Mouse (Mus musculus) midbrain, embryonic 16.5 days (tissue): ENCODE measurements around the gene Zfp1. TPM values are rescaled to one million over a fixed set of nuclear protein-coding genes. Genes with fewer than 3 reads are reported as not detected.

Experiments used
- ATAC-seq: fragments of 200-750 bp; cut with Nextera tagmentation; 2 replicates; pipeline ENCODE4 v1.8.0; 2017; ENCODE audit warnings: moderate TSS enrichment
- H3K27ac ChIP-seq: fragments of 300-500 bp; sonication (generic); 2 replicates; pipeline ENCODE4 v1.5.1; 2014; ENCODE audit warnings: mild to moderate bottlenecking, low read length, mixed read lengths
- H3K27me3 ChIP-seq: fragments of 300-500 bp; sonication (generic); 2 replicates; pipeline ENCODE4 v1.6.1; 2014; ENCODE audit warnings: low read depth, low read length, mixed read lengths; ENCODE audit not compliant: control insufficient read depth, insufficient read depth
- H3K36me3 ChIP-seq: fragments of 300-500 bp; sonication (generic); 2 replicates; pipeline ENCODE4 v1.6.1; 2014; ENCODE audit warnings: mild to moderate bottlenecking, low read length, moderate library complexity, mixed read lengths; ENCODE audit not compliant: control insufficient read depth, insufficient read depth
- H3K4me1 ChIP-seq: fragments of 300-500 bp; sonication (generic); 2 replicates; pipeline ENCODE4 v1.6.1; 2014; ENCODE audit warnings: mild to moderate bottlenecking, low read length, mixed read lengths; ENCODE audit not compliant: control insufficient read depth, insufficient read depth
- H3K4me2 ChIP-seq: fragments of 300-500 bp; sonication (generic); 2 replicates; pipeline ENCODE4 v1.6.1; 2014; ENCODE audit warnings: mild to moderate bottlenecking, low read length, mixed read lengths
- H3K4me3 ChIP-seq: fragments of 300-500 bp; sonication (generic); 2 replicates; pipeline ENCODE4 v1.5.1; 2014; ENCODE audit warnings: low read depth, mild to moderate bottlenecking, low read length, moderate library complexity, mixed read lengths
- H3K9ac ChIP-seq: fragments of 300-500 bp; sonication (generic); 2 replicates; pipeline ENCODE4 v1.6.1; 2014; ENCODE audit warnings: low read depth, low read length, mixed read lengths
- H3K9me3 ChIP-seq: fragments of 300-500 bp; sonication (generic); replicated peaks from 2 replicates; pipeline ENCODE4 v1.6.1; 2014; ENCODE audit warnings: mild to moderate bottlenecking, low read length, mixed read lengths; ENCODE audit not compliant: control insufficient read depth, poor library complexity, severe bottlenecking
- WGBS: fragments of 180-500 bp; shearing (Covaris S2); extraction: QIAGEN DNeasy Blood & Tissue Kit; methylation state at CpG from one replicate; pipeline ENCODE4 v1.1.7; 2014; 5-methylcytosine and 5-hydroxymethylcytosine counted together
- polyA plus RNA-seq: library from polyadenylated mRNA; unstranded; fragments of >200 nt; fragmentation: Nextera tagmentation; extraction: Ambion mirVana; gene quantifications from 2 replicates; pipeline ENCODE4 v1.2.1, GENCODE M21; 2015

The Zfp1 gene
- polyA plus RNA-seq, 1 experiment from 2014 or later: 26.7 TPM

GRCm38 (mm10) chr8:111622553-111622952 lies 20.6 kb upstream of the Zfp1 start:
- no peak overlapping the region for H3K9ac ChIP-seq
- H3K27me3 ChIP-seq: no peaks in the 10 kb centered on the region
- H3K36me3 ChIP-seq: peaks cover 9% of the 10 kb centered on the region; the same call in 1 of the 2 replicates
- H3K4me2 ChIP-seq: no peak overlapping the region
- no peaks in the 10 kb centered on the region for H3K4me1 ChIP-seq
- WGBS: 59% methylated on average over 10 of the region's 10 CpGs
- no peaks in the 10 kb centered on the region for H3K9me3 ChIP-seq
- no peak overlapping the region for H3K4me3 ChIP-seq
- H3K27ac ChIP-seq: no peak overlapping the region
- no peak for ATAC-seq

GRCm38 (mm10) chr8:111624081-111624852 lies 18.9 kb upstream of the Zfp1 start:
- ATAC-seq: no peak

GRCm38 (mm10) chr8:111624853-111625221 lies 18.4 kb upstream of the Zfp1 start:
- Histone ChIP-seq H3K4me2 (no peak overlapping the region), H3K27me3 (no peaks in the 10 kb centered on the region), H3K27ac (no peak overlapping the region), H3K4me3 (no peak overlapping the region), H3K4me1 (no peaks in the 10 kb centered on the region), H3K36me3 (peaks cover 5% of the 10 kb centered on the region; the same call in 1 of the 2 replicates), H3K9ac (no peak overlapping the region), H3K9me3 (no peaks in the 10 kb centered on the region)
- 96% methylated on average over 10 of the region's 10 CpGs for WGBS
- ATAC-seq: no peak

More at GRCm38 (mm10) chr8:111624081-111624852, 18.9 kb upstream of the Zfp1 start:
- no peaks in the 10 kb centered on the region for H3K9me3 ChIP-seq
- no peaks in the 10 kb centered on the region for H3K4me1 ChIP-seq
- H3K36me3 ChIP-seq: peaks cover 8% of the 10 kb centered on the region; the same call in 1 of the 2 replicates
- no peaks in the 10 kb centered on the region for H3K27me3 ChIP-seq
- 84% methylated on average over 12 of the region's 12 CpGs for WGBS
- no peak overlapping the region for H3K4me2 ChIP-seq
- no peak overlapping the region for H3K4me3 ChIP-seq
- no peak overlapping the region for H3K9ac ChIP-seq
- H3K27ac ChIP-seq: no peak overlapping the region

- Histone ChIP-seq H3K4me1 (no peaks in the 10 kb centered on the region), H3K27me3 (no peaks in the 10 kb centered on the region), H3K4me2 (no peak overlapping the region), H3K9me3 (no peaks in the 10 kb centered on the region), H3K9ac (no peak overlapping the region), H3K27ac (no peak overlapping the region), H3K36me3 (no peaks in the 10 kb centered on the region), H3K4me3 (no peak overlapping the region)
- 37% methylated on average over 6 of the region's 6 CpGs for WGBS
- ATAC-seq: no peak
Measured at GRCm38 (mm10) chr8:111625694-111626527, 17.3 kb upstream of the Zfp1 start.

- Histone ChIP-seq H3K27me3 (no peaks in the 10 kb centered on the region), H3K4me1 (no peaks in the 10 kb centered on the region), H3K36me3 (no peaks in the 10 kb centered on the region), H3K9ac (no peak overlapping the region), H3K4me3 (no peak overlapping the region), H3K27ac (no peak overlapping the region), H3K4me2 (no peak overlapping the region), H3K9me3 (no peaks in the 10 kb centered on the region)
- WGBS: 67% methylated on average over 8 of the region's 8 CpGs
- ATAC-seq: no peak
Measured at GRCm38 (mm10) chr8:111626528-111626820, 16.7 kb upstream of the Zfp1 start.

- Histone ChIP-seq H3K4me3 (no peak overlapping the region), H3K27ac (no peak overlapping the region), H3K27me3 (no peaks in the 10 kb centered on the region), H3K9me3 (no peaks in the 10 kb centered on the region), H3K9ac (no peak overlapping the region), H3K4me1 (no peaks in the 10 kb centered on the region), H3K4me2 (no peak overlapping the region), H3K36me3 (no peaks in the 10 kb centered on the region)
- 97% methylated on average over 14 of the region's 14 CpGs for WGBS
- no peak for ATAC-seq
Measured at GRCm38 (mm10) chr8:111626933-111627332, 16.3 kb upstream of the Zfp1 start.

GRCm38 (mm10) chr8:111627923-111628322 lies 15.3 kb upstream of the Zfp1 start:
- 96% methylated on average over 9 of the region's 9 CpGs for WGBS
- no peaks in the 10 kb centered on the region for H3K27me3 ChIP-seq
- no peak for ATAC-seq
- no peaks in the 10 kb centered on the region for H3K4me1 ChIP-seq
- no peak overlapping the region for H3K27ac ChIP-seq
- no peaks in the 10 kb centered on the region for H3K9me3 ChIP-seq
- H3K4me3 ChIP-seq: no peak overlapping the region
- no peak overlapping the region for H3K4me2 ChIP-seq
- H3K36me3 ChIP-seq: no peaks in the 10 kb centered on the region
- no peak overlapping the region for H3K9ac ChIP-seq

GRCm38 (mm10) chr8:111628401-111628800 lies 14.8 kb upstream of the Zfp1 start:
- H3K27me3 ChIP-seq: no peaks in the 10 kb centered on the region
- H3K4me3 ChIP-seq: no peak overlapping the region
- H3K36me3 ChIP-seq: no peaks in the 10 kb centered on the region
- 96% methylated on average over 12 of the region's 12 CpGs for WGBS
- H3K9me3 ChIP-seq: no peaks in the 10 kb centered on the region
- no peak overlapping the region for H3K27ac ChIP-seq
- no peak for ATAC-seq
- no peaks in the 10 kb centered on the region for H3K4me1 ChIP-seq
- no peak overlapping the region for H3K9ac ChIP-seq
- H3K4me2 ChIP-seq: no peak overlapping the region

- Histone ChIP-seq H3K4me2 (no peak overlapping the region), H3K9me3 (no peaks in the 10 kb centered on the region), H3K36me3 (no peaks in the 10 kb centered on the region), H3K4me3 (no peak overlapping the region), H3K4me1 (no peaks in the 10 kb centered on the region), H3K27ac (no peak overlapping the region), H3K9ac (no peak overlapping the region), H3K27me3 (no peaks in the 10 kb centered on the region)
- ATAC-seq: no peak
- WGBS: 92% methylated on average over 19 of the region's 19 CpGs
Measured at GRCm38 (mm10) chr8:111628894-111629501, 14.2 kb upstream of the Zfp1 start.
